Mouse (Mus musculus) intestine, embryonic 15.5 days (tissue): ENCODE data around the gene Tgfb2. TPM values are rescaled to one million over a fixed set of nuclear protein-coding genes. Genes with fewer than 3 reads are reported as not detected.

Source experiments
- ATAC-seq: fragments of 200-750 bp; cut with Nextera tagmentation; 2 replicates; pipeline ENCODE4 v1.8.0; 2017; ENCODE audit warnings: moderate TSS enrichment, moderate library complexity
- H3K27ac ChIP-seq: fragments of 300-500 bp; sonication (generic); 2 replicates; pipeline ENCODE4 v1.5.1; 2015; ENCODE audit warnings: mild to moderate bottlenecking, inconsistent platforms
- H3K27me3 ChIP-seq: fragments of 300-500 bp; sonication (generic); replicated peaks from 2 replicates; pipeline ENCODE4 v1.6.1; 2015; ENCODE audit warnings: inconsistent platforms
- H3K36me3 ChIP-seq: fragments of 300-500 bp; sonication (generic); 2 replicates; pipeline ENCODE4 v1.6.1; 2015; ENCODE audit warnings: inconsistent platforms
- H3K4me1 ChIP-seq: fragments of 300-500 bp; sonication (generic); replicated peaks from 2 replicates; pipeline ENCODE4 v1.6.1; 2015; ENCODE audit warnings: inconsistent platforms
- H3K4me2 ChIP-seq: fragments of 300-500 bp; sonication (generic); replicated peaks from 2 replicates; pipeline ENCODE4 v1.6.1; 2015; ENCODE audit warnings: mild to moderate bottlenecking, inconsistent platforms
- H3K4me3 ChIP-seq: fragments of 300-500 bp; sonication (generic); replicated peaks from 2 replicates; pipeline ENCODE4 v1.5.1; 2015; ENCODE audit warnings: inconsistent platforms
- H3K9ac ChIP-seq: fragments of 300-500 bp; sonication (generic); 2 replicates; pipeline ENCODE4 v1.6.1; 2015; ENCODE audit warnings: inconsistent platforms
- H3K9me3 ChIP-seq: fragments of 300-500 bp; sonication (generic); 2 replicates; pipeline ENCODE4 v1.6.1; 2016; ENCODE audit warnings: inconsistent platforms
- WGBS: fragments of 180-500 bp; shearing (Covaris S2); methylation state at CpG from one replicate; pipeline ENCODE4 v1.1.7; 2015; 5-methylcytosine and 5-hydroxymethylcytosine counted together
- polyA plus RNA-seq: library from polyadenylated mRNA; unstranded; fragments of >200 nt; fragmentation: Nextera tagmentation; extraction: Ambion mirVana; gene quantifications from 2 replicates; pipeline ENCODE4 v1.2.1, GENCODE M21; 2015

Gene Tgfb2
- polyA plus RNA-seq, 1 experiment from 2014 or later, result 18.5 TPM

DNA sequence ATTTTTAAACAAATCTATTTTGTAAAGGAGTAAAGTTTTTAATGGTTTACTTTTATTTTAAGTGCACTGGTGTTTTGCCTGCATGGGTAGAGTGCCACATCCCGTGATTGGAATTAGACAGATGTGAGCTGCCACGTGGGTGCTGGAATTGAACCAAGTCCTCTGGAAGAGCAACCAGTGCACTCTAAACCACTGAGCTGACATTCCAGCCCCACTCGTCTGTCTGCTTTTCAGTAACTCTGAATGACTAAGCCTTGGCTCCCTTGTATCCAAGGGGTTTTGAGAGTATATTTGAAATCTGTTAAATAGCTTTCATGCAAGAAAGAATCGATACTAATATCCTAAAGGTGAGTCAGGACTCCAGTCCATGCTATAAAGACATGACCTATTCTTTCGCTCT lies 13.1 kb upstream of the Tgfb2 start:
- Histone ChIP-seq H3K36me3 (no peaks in the 10 kb centered on the region), H3K4me2 (no peak overlapping the region), H3K27me3 (no peaks in the 10 kb centered on the region), H3K9ac (no peak overlapping the region), H3K4me3 (no peak overlapping the region), H3K4me1 (no peaks in the 10 kb centered on the region), H3K9me3 (no peaks in the 10 kb centered on the region), H3K27ac (no peak overlapping the region)
- WGBS, result 82% methylated on average over 5 of the region's 5 CpGs
- ATAC-seq, result no peak

DNA sequence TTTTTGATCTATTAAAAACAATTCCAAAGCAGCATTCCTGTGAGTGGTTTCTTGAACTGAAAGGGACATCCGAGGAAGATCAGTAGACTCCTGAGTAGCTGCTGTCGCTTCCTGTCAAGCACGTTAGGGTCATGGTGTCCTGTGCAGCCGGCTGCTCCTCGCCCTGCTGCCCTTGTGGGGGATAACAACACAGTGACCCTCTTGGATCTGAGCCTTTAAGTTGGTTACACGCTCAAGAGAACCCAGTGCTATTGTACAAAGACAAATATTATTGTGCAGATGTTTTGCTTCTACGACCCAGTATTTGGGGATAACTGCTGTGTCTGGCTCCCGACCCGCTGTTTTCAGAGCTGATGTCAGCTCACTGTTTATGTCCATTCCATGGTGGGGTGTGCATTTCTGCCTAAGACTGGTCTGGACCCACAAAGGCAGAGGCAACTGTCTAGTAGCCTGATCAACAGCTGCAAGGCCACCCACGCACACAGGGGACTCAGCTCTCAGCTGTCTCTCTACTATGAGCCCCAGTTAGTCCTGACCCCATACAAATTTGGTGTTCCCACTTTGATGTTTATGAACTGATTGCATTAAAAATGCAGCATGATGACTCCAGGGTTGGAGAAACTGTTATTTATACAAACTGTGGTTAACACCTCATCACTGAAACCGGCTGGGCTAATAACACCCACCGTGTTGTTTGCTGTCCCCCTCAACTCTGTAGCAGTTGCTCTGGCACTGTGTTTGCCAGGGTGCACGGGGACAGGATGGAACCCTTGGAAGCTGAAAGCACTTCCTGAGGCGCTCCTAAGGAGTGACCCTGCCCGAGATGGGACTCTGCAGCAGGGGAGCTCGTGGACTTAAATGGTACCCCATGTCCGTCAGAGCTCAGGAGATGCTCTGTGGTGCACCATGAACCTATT lies 9.4 kb upstream of the Tgfb2 start:
- 73% methylated on average over 17 of the region's 17 CpGs for WGBS
- no peaks in the 10 kb centered on the region for H3K9me3 ChIP-seq
- no peaks in the 10 kb centered on the region for H3K4me1 ChIP-seq
- no peaks in the 10 kb centered on the region for H3K36me3 ChIP-seq
- H3K9ac ChIP-seq, result no peak overlapping the region
- H3K27ac ChIP-seq, result no peak overlapping the region
- H3K4me3 ChIP-seq, result no peak overlapping the region
- 0 out of 2 replicates have a peak, but pooled peaks have one; percentile 31 for ATAC-seq
- H3K4me2 ChIP-seq, result no peak overlapping the region
- no peaks in the 10 kb centered on the region for H3K27me3 ChIP-seq

DNA sequence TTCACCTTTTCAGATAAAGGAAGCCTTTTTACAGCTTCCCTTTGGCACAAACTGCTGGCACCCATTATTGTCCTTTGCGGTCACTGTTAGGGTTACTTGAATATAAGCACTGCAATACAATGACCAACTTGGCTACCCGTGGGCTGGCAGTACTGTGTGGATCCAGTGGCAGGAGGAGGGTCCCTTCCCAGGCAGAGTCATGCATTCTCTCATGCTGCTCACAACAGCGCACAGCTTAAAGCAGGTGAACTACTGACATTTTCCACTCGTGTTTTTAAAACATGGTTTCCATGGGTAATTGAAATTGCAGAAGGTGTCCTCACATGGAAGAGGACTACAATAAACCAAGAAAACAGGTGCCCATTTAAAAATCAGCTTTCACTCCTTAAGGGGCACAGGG lies 8.4 kb upstream of the Tgfb2 start:
- Histone ChIP-seq H3K4me3 (no peak overlapping the region), H3K4me2 (no peak overlapping the region), H3K9ac (no peak overlapping the region), H3K27ac (no peak overlapping the region), H3K9me3 (no peaks in the 10 kb centered on the region), H3K4me1 (no peaks in the 10 kb centered on the region), H3K27me3 (no peaks in the 10 kb centered on the region), H3K36me3 (no peaks in the 10 kb centered on the region)
- WGBS, result 91% methylated on average over 4 of the region's 4 CpGs
- no peak for ATAC-seq

DNA sequence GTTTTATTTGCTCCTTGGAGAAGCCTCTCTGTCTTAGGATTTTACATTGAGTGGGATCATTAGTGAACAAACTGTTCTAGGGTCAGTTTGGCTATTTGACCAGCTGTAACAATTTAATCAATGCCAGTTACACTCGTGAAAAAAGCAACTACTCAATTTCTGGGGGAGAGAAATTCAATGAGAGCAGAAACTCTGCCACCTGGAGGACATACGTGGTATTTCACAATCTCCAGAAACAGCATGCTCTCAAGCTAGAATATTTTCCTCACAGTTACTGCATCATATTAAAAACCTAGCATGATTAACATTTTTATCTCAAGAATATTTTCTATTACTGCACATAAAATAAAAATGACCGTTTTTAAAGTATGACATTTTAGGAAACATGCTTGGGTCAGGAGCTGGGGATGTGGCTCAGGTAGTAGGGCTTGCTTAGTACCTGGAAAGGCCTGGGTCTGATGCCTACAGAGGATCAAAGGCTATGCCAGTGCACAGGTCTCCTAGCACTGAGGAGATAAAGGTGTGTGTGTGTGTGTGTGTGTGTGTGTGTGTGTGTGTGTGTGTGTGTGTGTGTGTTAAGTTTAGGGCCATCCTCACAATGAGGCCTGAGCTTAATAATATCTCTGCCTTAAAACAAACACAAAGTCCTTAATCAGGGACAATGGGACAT lies 7.1 kb upstream of the Tgfb2 start:
- ATAC-seq, result 0 out of 2 replicates have a peak, but pooled peaks have one; percentile 27
- no peak overlapping the region for H3K4me3 ChIP-seq
- WGBS, result 1% methylated on average over 3 of the region's 3 CpGs

DNA sequence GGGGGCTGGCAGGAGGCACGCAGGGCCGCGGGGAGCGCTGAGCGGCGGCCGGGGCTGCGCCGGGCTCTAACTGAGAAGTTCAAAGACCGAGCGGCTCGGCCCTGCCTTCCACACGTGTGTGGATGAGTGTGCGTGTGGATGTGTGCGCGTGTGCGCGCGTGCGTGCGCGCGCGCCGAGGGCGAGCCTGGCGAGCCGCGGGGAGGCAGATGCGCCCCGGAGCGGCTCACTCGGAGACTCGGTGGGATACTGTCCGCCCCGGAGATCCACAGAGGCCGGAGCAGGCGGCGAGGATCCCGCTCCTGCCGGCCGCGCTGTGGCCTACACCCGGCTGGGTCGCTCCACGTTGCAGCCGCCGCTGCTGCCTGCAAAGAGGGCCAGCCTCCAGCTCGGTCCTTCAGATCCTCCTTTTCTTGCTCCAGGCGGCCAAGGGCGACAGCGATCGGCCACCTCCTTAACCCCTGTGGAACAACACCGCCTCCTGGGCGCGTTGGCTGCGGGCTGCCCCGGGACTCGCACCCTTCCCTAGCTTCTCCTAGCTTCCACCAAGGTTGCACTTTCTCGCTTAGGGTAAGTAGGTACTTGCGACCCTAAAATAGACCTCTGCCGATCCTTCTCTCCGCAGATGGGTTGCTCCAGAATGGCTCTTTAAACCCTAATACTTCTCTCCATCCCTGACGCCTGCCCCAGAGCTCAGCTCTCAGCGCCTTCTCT lies 430 bp downstream of the Tgfb2 start:
- Histone ChIP-seq H3K9ac (peak overlapping the region; percentile 66), H3K4me3 (peak overlapping the region; percentile 60), H3K9me3 (no peaks in the 10 kb centered on the region), H3K36me3 (no peaks in the 10 kb centered on the region), H3K27me3 (peaks cover 4% of the 10 kb centered on the region), H3K27ac (peak overlapping the region; percentile 72), H3K4me1 (peaks cover 12% of the 10 kb centered on the region), H3K4me2 (peak overlapping the region; percentile 96)
- under 1% methylated on average over 65 of the region's 65 CpGs for WGBS
- ATAC-seq, result peak; percentile 83

More for the DNA sequence above, 7.1 kb upstream of the Tgfb2 start:
- no peak overlapping the region for H3K4me2 ChIP-seq
- no peaks in the 10 kb centered on the region for H3K4me1 ChIP-seq
- H3K27ac ChIP-seq, result no peak overlapping the region
- no peak overlapping the region for H3K9ac ChIP-seq
- no peaks in the 10 kb centered on the region for H3K9me3 ChIP-seq
- no peaks in the 10 kb centered on the region for H3K36me3 ChIP-seq
- H3K27me3 ChIP-seq, result no peaks in the 10 kb centered on the region; the same call in 1 of the 2 replicates

DNA sequence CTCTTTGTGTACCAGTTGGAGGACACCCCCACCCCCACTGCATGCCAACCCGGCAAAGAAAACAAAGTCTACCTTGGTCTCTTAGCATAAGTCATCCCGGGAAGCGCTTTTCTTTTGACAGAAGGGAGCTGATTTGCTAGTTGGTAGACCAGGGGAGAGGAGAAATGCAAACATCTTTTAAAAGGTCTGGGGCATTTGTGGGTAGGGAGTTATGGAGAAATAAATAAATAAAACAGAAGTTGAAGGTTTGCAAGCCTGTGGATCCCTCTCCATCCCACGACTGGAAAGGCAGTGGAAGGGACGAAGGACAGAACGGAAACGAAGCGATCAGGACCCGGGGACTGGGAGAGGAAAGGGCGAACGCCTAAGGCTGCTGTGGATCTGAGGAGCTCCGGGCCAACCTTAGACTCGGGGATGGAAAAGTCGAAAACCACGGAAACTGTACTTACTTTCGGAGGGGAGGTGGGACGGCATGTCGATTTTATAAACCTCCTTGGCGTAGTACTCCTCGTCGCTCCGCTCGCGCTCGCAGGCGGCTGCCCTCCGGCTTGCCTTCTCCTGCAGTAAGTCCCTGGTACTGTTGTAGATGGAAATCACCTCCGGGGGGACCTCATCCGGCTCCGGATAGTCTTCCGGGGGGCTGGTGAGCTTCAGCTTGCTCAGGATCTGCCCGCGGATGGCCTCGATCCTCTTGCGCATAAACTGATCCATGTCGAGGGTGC lies 1.6 kb downstream of the Tgfb2 start:
- H3K27ac ChIP-seq, result peak overlapping the region; percentile 45; the same call in 1 of the 2 replicates
- H3K4me2 ChIP-seq, result peak overlapping the region; percentile 96
- H3K4me1 ChIP-seq, result peaks cover 12% of the 10 kb centered on the region
- H3K9ac ChIP-seq, result peak overlapping the region; percentile 43
- ATAC-seq, result no peak
- H3K9me3 ChIP-seq, result no peaks in the 10 kb centered on the region
- under 1% methylated on average over 36 of the region's 36 CpGs for WGBS
- no peaks in the 10 kb centered on the region for H3K36me3 ChIP-seq
- peak overlapping the region; percentile 60 for H3K4me3 ChIP-seq
- peaks cover 4% of the 10 kb centered on the region for H3K27me3 ChIP-seq

DNA sequence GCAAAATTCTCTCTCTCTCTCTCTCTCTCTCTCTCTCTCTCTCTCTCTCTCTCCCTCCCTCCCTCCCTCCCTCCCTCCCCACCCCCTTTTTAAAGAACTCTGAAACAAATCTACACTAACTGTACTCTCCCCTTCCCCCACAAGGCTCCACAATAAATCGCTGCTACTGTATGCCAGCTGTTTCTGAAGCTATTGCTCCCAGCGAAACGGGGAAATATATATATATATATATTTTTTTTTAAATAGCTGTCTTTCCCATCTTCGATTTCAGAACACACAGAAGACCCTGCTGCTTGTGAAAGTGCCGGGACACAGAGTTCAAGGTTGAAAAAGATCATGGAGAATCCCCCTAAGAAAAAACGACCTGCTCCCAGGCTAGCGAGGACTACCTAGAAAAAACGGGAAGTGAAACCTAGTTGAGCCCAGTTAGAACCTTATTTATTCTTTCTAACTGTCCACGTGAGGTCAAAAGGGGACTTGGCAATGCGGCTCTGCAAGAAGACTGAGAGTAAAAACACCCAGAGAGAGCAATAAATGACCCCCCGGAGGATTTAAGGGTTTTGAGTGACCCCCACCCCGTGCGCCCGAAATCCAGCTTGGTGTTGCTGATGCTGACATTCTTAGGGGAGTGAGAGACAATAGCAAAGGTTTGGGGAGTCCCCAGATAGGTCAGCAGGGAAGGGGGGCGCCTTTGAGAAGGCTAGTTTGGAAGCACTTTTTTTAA lies 2.4 kb downstream of the Tgfb2 start:
- peak overlapping the region; percentile 60 for H3K4me3 ChIP-seq
- no peaks in the 10 kb centered on the region for H3K36me3 ChIP-seq
- no peaks in the 10 kb centered on the region for H3K9me3 ChIP-seq
- peak overlapping the region; percentile 27; the same call in 1 of the 2 replicates for H3K9ac ChIP-seq
- H3K4me2 ChIP-seq, result peak overlapping the region; percentile 96
- 1% methylated on average over 15 of the region's 15 CpGs for WGBS
- peaks cover 4% of the 10 kb centered on the region for H3K27me3 ChIP-seq
- no peak for ATAC-seq
- H3K4me1 ChIP-seq, result peaks cover 12% of the 10 kb centered on the region
- H3K27ac ChIP-seq, result peak overlapping the region; percentile 45

DNA sequence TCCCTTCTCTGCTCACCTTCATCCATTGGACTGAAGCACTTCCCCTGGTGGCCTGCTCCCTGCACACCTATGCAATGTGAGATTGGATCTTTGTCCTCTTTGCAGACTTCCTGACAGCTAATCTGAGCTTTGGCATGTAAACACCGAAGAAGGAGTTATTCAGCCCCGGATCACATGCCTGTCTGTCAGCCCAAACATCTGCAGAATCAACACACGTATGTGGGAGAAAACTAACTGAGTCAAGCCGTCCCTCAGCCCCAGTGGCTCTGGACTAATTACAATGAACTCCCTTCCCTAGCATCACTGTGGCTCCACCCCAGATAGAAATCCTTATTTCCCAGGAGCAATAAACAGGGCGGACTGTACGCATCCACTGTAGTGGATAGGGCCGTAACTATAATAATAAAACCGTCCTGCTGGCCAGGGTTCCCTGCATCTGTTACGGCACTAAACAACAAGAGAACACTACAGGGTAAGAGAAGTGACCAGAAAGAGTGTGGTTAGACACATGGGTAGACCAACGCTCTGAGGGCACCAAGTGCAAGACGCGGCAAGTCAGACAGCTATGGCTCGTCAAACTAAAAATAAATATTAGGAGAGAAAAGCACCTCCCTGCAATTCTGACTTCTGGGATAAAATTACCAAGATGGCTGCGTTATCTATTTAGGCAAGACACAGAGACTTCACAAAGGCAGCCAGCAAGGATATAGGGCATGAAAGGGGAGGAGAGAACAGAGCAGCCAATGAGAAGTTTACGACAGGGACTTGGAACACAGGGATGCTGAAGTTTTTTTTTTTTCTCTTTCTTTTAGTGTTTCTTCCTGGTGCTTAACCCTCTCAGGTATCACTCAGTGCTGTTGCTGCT lies 3.2 kb downstream of the Tgfb2 start:
- Histone ChIP-seq H3K4me3 (peak overlapping the region; percentile 60), H3K27ac (no peak overlapping the region; the same call in 1 of the 2 replicates), H3K36me3 (no peaks in the 10 kb centered on the region), H3K4me2 (peak overlapping the region; percentile 96), H3K9me3 (no peaks in the 10 kb centered on the region), H3K4me1 (peaks cover 12% of the 10 kb centered on the region), H3K9ac (no peak overlapping the region), H3K27me3 (peaks cover 1% of the 10 kb centered on the region; the same call in 1 of the 2 replicates)
- WGBS, result 8% methylated on average over 15 of the region's 15 CpGs
- peak; percentile 34; the same call in 1 of the 2 replicates for ATAC-seq

DNA sequence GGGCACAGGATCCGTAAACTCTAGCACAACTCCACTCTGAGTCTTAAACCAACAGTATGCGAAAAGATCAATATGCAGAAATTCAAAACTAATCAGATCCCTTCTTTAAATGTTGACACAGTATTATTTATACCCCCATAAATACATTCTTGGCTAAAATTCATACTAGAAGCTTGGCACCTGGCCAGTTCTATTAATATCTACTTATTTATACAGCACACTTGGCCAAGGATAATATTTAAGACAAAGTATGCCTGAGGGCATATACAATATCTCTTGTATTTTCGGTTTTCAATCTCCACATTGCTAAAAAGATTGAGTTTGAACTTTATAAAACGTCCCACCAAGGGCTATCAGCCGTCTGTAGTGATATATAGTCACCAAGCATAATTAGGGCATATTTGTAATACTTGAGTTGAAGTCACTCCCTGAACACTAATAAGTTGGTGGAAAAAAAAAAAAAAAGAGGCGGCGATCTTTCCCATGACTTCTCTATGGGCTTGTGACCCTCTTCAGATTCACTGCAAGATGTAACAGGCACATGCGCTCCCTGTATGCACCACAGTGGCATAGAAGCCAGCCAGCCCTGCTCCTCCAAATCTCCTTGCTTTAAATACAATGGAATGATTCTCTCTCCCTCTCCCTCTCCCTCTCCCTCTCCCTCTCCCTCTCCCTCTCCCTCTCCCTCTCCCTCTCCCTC lies 4.4 kb downstream of the Tgfb2 start:
- WGBS, result 32% methylated on average over 8 of the region's 8 CpGs
- ATAC-seq, result no peak

DNA sequence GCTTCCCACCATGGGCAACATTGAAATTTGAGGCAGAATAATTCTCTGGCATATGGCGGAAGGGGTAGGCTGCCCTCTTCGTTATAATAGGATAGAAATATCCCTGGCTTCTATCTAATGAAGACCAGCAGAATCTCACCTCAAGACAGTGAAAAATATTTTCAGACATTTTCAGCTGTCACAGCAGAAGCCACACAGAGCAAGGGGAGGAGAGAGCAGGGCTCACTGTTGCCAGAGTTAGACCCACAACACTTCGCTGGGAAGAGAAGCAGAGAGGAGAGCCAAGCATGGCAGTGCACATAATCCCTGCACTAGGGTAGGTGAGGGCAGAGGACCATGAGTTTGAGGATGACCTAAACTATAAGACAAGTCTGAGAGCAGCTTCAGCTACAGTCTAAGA lies 5.3 kb downstream of the Tgfb2 start:
- no peaks in the 10 kb centered on the region for H3K27me3 ChIP-seq
- no peak overlapping the region for H3K9ac ChIP-seq
- no peak overlapping the region for H3K4me2 ChIP-seq
- H3K9me3 ChIP-seq, result no peaks in the 10 kb centered on the region
- H3K4me3 ChIP-seq, result no peak overlapping the region
- H3K27ac ChIP-seq, result no peak overlapping the region
- no peaks in the 10 kb centered on the region for H3K36me3 ChIP-seq
- no peak for ATAC-seq
- 79% methylated on average over 3 of the region's 3 CpGs for WGBS
- peaks cover 7% of the 10 kb centered on the region; the same call in 1 of the 2 replicates for H3K4me1 ChIP-seq

More for the DNA sequence above, 4.4 kb downstream of the Tgfb2 start:
- Histone ChIP-seq H3K9me3 (no peaks in the 10 kb centered on the region), H3K27me3 (no peaks in the 10 kb centered on the region; the same call in 1 of the 2 replicates), H3K27ac (no peak overlapping the region), H3K36me3 (no peaks in the 10 kb centered on the region), H3K4me1 (peaks cover 12% of the 10 kb centered on the region), H3K4me3 (no peak overlapping the region), H3K4me2 (no peak overlapping the region; the same call in 1 of the 2 replicates), H3K9ac (no peak overlapping the region)
